Mouse (Mus musculus): ENCODE data around the gene Mt3.

Gene Mt3

GRCm38 (mm10) chr8:94186542-94186941 lies 34.1 kb downstream of the Mt3 start:
- peak; percentile 71 for DNase-seq

- DNase-seq, result no peak
These were observed 35.0 kb downstream of the Mt3 start for GRCm38 (mm10) chr8:94187290-94188002.

- no peak for DNase-seq
These were observed 37.0 kb downstream of the Mt3 start for GRCm38 (mm10) chr8:94189275-94190031.

GRCm38 (mm10) chr8:94191101-94191691 lies 38.8 kb downstream of the Mt3 start:
- no peak for DNase-seq

- DNase-seq, result no peak
These were observed 40.5 kb downstream of the Mt3 start for GRCm38 (mm10) chr8:94192926-94193325.

GRCm38 (mm10) chr8:94194591-94195223 lies 42.3 kb downstream of the Mt3 start:
- no peak for DNase-seq

GRCm38 (mm10) chr8:94199202-94199869 lies 46.9 kb downstream of the Mt3 start:
- peak; percentile 49 for DNase-seq
